17 mouse cellular contexts compared by ENCODE assay signal in genomic region chr10:128960590-128961584, GRCm38 (mm10). TPM values are rescaled to one million over a fixed set of nuclear protein-coding genes. Genes with fewer than 3 reads are reported as not detected.
DNase-seq lines count a peak whose midpoint lies in the region; ATAC-seq and TF ChIP-seq lines count a peak whose summit lies in the region.
"Had no signal": no experiment of that assay in that cellular context is flagged by ENCODE, and none has a peak within 500 bp of the region (broad histone marks: within the 10 kb centered on the region; RNA-seq: fewer than 3 reads in every experiment).

Gene Mettl7b, minus strand, starts transcription at chr10:128960988.

- H3K4me2 ChIP-seq in midbrain, postnatal 0 days (ENCODE audit: low read depth, low read length, poor library complexity, severe bottlenecking): no peak within 1 kb of the TSS
- H3K4me2 ChIP-seq in hindbrain, embryonic 11.5 days (replicated peaks; ENCODE audit: low read depth, low read length): no peak within 1 kb of the TSS
- H3K4me2 ChIP-seq: liver, embryonic 15.5 days had no signal

- no peaks in the 10 kb centered on the region for H3K9me3 ChIP-seq in midbrain, postnatal 0 days (ENCODE audit: low read length)
- no peaks in the 10 kb centered on the region for H3K9me3 ChIP-seq in hindbrain, embryonic 11.5 days (ENCODE audit: control insufficient read depth, low read length)
- H3K9me3 ChIP-seq: embryonic facial prominence, embryonic 10.5 days; liver, embryonic 15.5 days had no signal

- no peaks in the 10 kb centered on the region for H3K36me3 ChIP-seq in midbrain, postnatal 0 days (ENCODE audit: insufficient read depth, low read length)
- no peaks in the 10 kb centered on the region for H3K36me3 ChIP-seq in hindbrain, embryonic 11.5 days (ENCODE audit: control insufficient read depth, insufficient read depth, low read length)
- H3K36me3 ChIP-seq: embryonic facial prominence, embryonic 10.5 days; liver, embryonic 15.5 days had no signal

- no peaks in the 10 kb centered on the region for H3K27me3 ChIP-seq in midbrain, postnatal 0 days (ENCODE audit: insufficient read depth, low read length)
- no peaks in the 10 kb centered on the region for H3K27me3 ChIP-seq in hindbrain, embryonic 11.5 days (ENCODE audit: control insufficient read depth, insufficient read depth, low read length)

- DNase-seq in heart, postnatal 10 days: peak; percentile 22 to 33
- DNase-seq in heart, postnatal 14 days: no peak
- DNase-seq in kidney, postnatal 10 days: peak; percentile 54
- peak; percentile 88 for DNase-seq in thymus, postnatal 14 days
- DNase-seq in midbrain, postnatal 0 days (ENCODE audit: low spot score): no peak
- no peak for DNase-seq in hindbrain, embryonic 11.5 days (ENCODE audit: low spot score)
- DNase-seq: adrenal gland, adult 8-10 months; cerebellum, adult 2 months had no signal

- no peak within 1 kb of the TSS for H3K4me3 ChIP-seq in midbrain, postnatal 0 days (ENCODE audit: low read depth, low read length)
- no peak within 1 kb of the TSS for H3K4me3 ChIP-seq in hindbrain, embryonic 11.5 days (ENCODE audit: low read depth, low read length)
- H3K4me3 ChIP-seq: embryonic facial prominence, embryonic 10.5 days; liver, embryonic 15.5 days had no signal

- H3K4me1 ChIP-seq in midbrain, postnatal 0 days (ENCODE audit: insufficient read depth, low read length): no peaks in the 10 kb centered on the region
- H3K4me1 ChIP-seq in hindbrain, embryonic 11.5 days (replicated peaks; ENCODE audit: control insufficient read depth, insufficient read depth, low read length): no peaks in the 10 kb centered on the region
- H3K4me1 ChIP-seq: embryonic facial prominence, embryonic 10.5 days; liver, embryonic 15.5 days had no signal

- ATAC-seq in granulocyte monocyte progenitor cell, adult 5-6 weeks (replicated peaks; ENCODE audit: poor library complexity, severe bottlenecking): peak; percentile 68
- ATAC-seq in activated CD4-positive, CD25-positive, alpha-beta regulatory T cell, adult 4 months: no peak
- ATAC-seq in midbrain, postnatal 0 days (ENCODE audit: low FRiP score): no peak
- ATAC-seq in hindbrain, embryonic 11.5 days (ENCODE audit: low FRiP score): no peak
- ATAC-seq: forebrain, embryonic 16.5 days had no signal

- intact Hi-C loops in heart, postnatal 10 days (cut with DNase I): no loop called here
- intact Hi-C loops in heart, postnatal 14 days (cut with DNase I): no loop called here

- TF ChIP-seq CTCF in midbrain, postnatal 0 days (IDR thresholded peaks at IDR 0.05): no peak

- no peak within 1 kb of the TSS for H3K9ac ChIP-seq in midbrain, postnatal 0 days (replicated peaks; ENCODE audit: low read length, poor library complexity, severe bottlenecking)
- no peak within 1 kb of the TSS for H3K9ac ChIP-seq in hindbrain, embryonic 11.5 days (ENCODE audit: low read depth, low read length)
- H3K9ac ChIP-seq: liver, embryonic 15.5 days had no signal

- WGBS in midbrain, postnatal 0 days: 85% methylated on average over 12 of the region's 12 CpGs
- WGBS in hindbrain, embryonic 11.5 days: 88% methylated on average over 12 of the region's 12 CpGs

- H3K27ac ChIP-seq in midbrain, postnatal 0 days (ENCODE audit: low read depth, low read length): no peak within 1 kb of the TSS
- no peak within 1 kb of the TSS for H3K27ac ChIP-seq in hindbrain, embryonic 11.5 days (ENCODE audit: low read depth, low read length)
- H3K27ac ChIP-seq: embryonic facial prominence, embryonic 10.5 days; liver, embryonic 15.5 days had no signal

RNA-seq across cellular contexts. Expression of gene Mettl7b, which starts in this region (rescaled TPM):
- total RNA-seq in heart, postnatal 10 days (2021): not detected
- total RNA-seq in heart, postnatal 14 days (2021): not detected
- not detected in 2 replicates for total RNA-seq in granulocyte monocyte progenitor cell, adult 5-6 weeks (2014; fragmentation: Nextera tagmentation)
- not detected in 2 replicates for total RNA-seq in granulocyte monocyte progenitor cell, adult 5-6 weeks (2017)
- not detected for polyA plus RNA-seq in activated CD4-positive, CD25-positive, alpha-beta regulatory T cell, adult 4 months (2017; shearing (Covaris generic))
- total RNA-seq in midbrain, postnatal 0 days (2014; rRNA removed): not detected in 2 replicates
- not detected in 2 replicates for polyA plus RNA-seq in midbrain, postnatal 0 days (2015; fragmentation: Nextera tagmentation; extraction: Ambion mirVana)
- polyA plus RNA-seq in hindbrain, embryonic 11.5 days (2014; fragmentation: Nextera tagmentation; extraction: Ambion mirVana): not detected in 2 replicates
- total RNA-seq: heart, adult 8-10 months; left cerebral cortex, postnatal 10 days; megakaryocyte-erythroid progenitor cell, adult 5-6 weeks had no signal
- polyA plus RNA-seq: cerebellum, adult 2 months; embryonic facial prominence, embryonic 10.5 days; forebrain, embryonic 16.5 days; liver, embryonic 15.5 days; neural tube, embryonic 11.5 days had no signal

Comparison
In these comparisons a context has a peak if more than half of its experiments do, and no peak if none do; other contexts are left out.
1. Peak in DNase-seq in heart, postnatal 10 days; RNA of the gene not detected or under 1 TPM.
2. Peak in ATAC-seq in granulocyte monocyte progenitor cell, adult 5-6 weeks; RNA of the gene not detected or under 1 TPM.
3. DNase-seq: peak in kidney, postnatal 10 days (single experiment) and thymus, postnatal 14 days (single experiment); none in heart, postnatal 14 days (0 of 2), midbrain, postnatal 0 days (single experiment) and hindbrain, embryonic 11.5 days (single experiment).